ENCODE assay signal across 42 mouse cellular contexts in the genomic region with DNA sequence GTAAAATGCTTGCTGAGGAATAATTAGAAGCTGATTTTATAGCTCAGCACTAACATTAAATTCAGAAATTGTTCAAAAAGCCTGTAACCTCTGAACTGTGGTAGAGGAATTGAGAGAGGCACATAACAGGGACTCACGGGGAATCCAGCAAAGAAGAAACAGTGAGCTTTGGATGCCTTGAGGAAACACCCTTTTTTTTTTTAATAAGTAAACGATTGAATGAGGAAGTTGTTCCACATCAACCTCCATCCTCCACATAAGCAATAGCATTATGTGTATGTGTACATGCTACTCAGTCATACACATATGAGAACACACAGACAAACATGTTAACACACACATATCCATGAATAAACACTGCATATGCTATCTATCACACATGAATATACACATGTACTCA. TPM values are rescaled to one million over a fixed set of nuclear protein-coding genes. Genes with fewer than 3 reads are reported as not detected.
"Had no signal": no experiment of that assay in that cellular context is flagged by ENCODE, and none has a peak within 500 bp of the region (broad histone marks: within the 10 kb centered on the region; RNA-seq: fewer than 3 reads in every experiment).

No protein-coding gene starts in this region.

- H3K36me3 ChIP-seq: heart, embryonic 10.5 days; heart, embryonic 12.5 days; hindbrain, embryonic 10.5 days; hindbrain, embryonic 12.5 days; intestine, embryonic 15.5 days; kidney, embryonic 15.5 days; limb, embryonic 13.5 days; limb, embryonic 15.5 days had no signal

- H3K4me2 ChIP-seq: heart, embryonic 12.5 days; hindbrain, embryonic 12.5 days; hindbrain, embryonic 14.5 days; intestine, embryonic 15.5 days; kidney, embryonic 15.5 days; limb, embryonic 13.5 days; limb, embryonic 15.5 days had no signal

- H3K9me3 ChIP-seq: intestine, embryonic 15.5 days had no signal

- H3K27ac ChIP-seq: gastrocnemius, adult 2 months; heart, embryonic 10.5 days; hindbrain, embryonic 10.5 days; hindbrain, embryonic 12.5 days; hindbrain, embryonic 14.5 days; intestine, embryonic 15.5 days; kidney, embryonic 15.5 days; kidney, postnatal 0 days; limb, embryonic 13.5 days; limb, embryonic 15.5 days had no signal

- H3K4me3 ChIP-seq: gastrocnemius, adult 2 months; heart, embryonic 10.5 days; heart, embryonic 12.5 days; hindbrain, embryonic 10.5 days; hindbrain, embryonic 12.5 days; intestine, embryonic 15.5 days; kidney, embryonic 15.5 days; limb, embryonic 13.5 days; limb, embryonic 15.5 days had no signal

- H3K27me3 ChIP-seq: heart, embryonic 12.5 days; hindbrain, embryonic 12.5 days; intestine, embryonic 15.5 days; kidney, embryonic 15.5 days; limb, embryonic 13.5 days; limb, embryonic 15.5 days had no signal

- H3K9ac ChIP-seq: heart, embryonic 12.5 days; hindbrain, embryonic 12.5 days; hindbrain, embryonic 14.5 days; intestine, embryonic 15.5 days; kidney, embryonic 15.5 days; limb, embryonic 13.5 days; limb, embryonic 15.5 days had no signal

- H3K4me1 ChIP-seq: heart, embryonic 10.5 days; heart, embryonic 12.5 days; hindbrain, embryonic 10.5 days; hindbrain, embryonic 12.5 days; intestine, embryonic 15.5 days; kidney, embryonic 15.5 days; limb, embryonic 13.5 days; limb, embryonic 15.5 days had no signal

- DNase-seq: gastrocnemius, adult 2 months; gastrocnemius, postnatal 10 days; gastrocnemius, postnatal 25 days; heart, adult 18-20 months; heart, postnatal 10 days; heart, postnatal 4 days; kidney, adult 18-20 months; kidney, adult 8-10 months; kidney, postnatal 14 days; kidney, postnatal 36 days; layer of hippocampus, adult 9-11 months; layer of hippocampus, postnatal 36 days; left cerebral cortex, postnatal 4 days had no signal

- ATAC-seq: forebrain, embryonic 16.5 days; hindbrain, embryonic 16.5 days; inflammation-experienced regulatory T-cells, adult 6 months; intestine, embryonic 15.5 days; intestine, postnatal 0 days had no signal

RNA-seq across cellular contexts. Expression of gene Sult2a8, which starts 8.5 kb away (rescaled TPM):
- total RNA-seq: gastrocnemius, adult 2 months; gastrocnemius, postnatal 10 days; gastrocnemius, postnatal 25 days; granulocyte monocyte progenitor cell, adult 5-6 weeks; heart, adult 18-20 months; heart, adult 8-10 months; heart, postnatal 10 days; heart, postnatal 25 days; heart, postnatal 4 days; layer of hippocampus, adult 18-20 months; layer of hippocampus, adult 8-10 months; layer of hippocampus, postnatal 36 days; left cerebral cortex, adult 18-20 months; left cerebral cortex, adult 8-10 months; left cerebral cortex, postnatal 10 days; left cerebral cortex, postnatal 25 days; left cerebral cortex, postnatal 4 days had no signal
- polyA plus RNA-seq: forebrain, embryonic 16.5 days; frontal cortex, adult 2 months; heart, embryonic 12.5 days; heart, embryonic 14.5 days; heart, embryonic 16.5 days; hindbrain, embryonic 10.5 days; hindbrain, embryonic 12.5 days; hindbrain, embryonic 14.5 days; hindbrain, embryonic 16.5 days; inflammation-experienced regulatory T-cells, adult 6 months; intestine, postnatal 0 days; kidney, postnatal 0 days; large intestine, adult 2 months; limb, embryonic 11.5 days; limb, embryonic 13.5 days; limb, embryonic 15.5 days had no signal

RNA-seq across cellular contexts. Expression of gene Sult2a7, which starts 56.0 kb away (rescaled TPM):
- total RNA-seq: gastrocnemius, adult 2 months; gastrocnemius, postnatal 10 days; gastrocnemius, postnatal 25 days; gastrocnemius, postnatal 4 days; granulocyte monocyte progenitor cell, adult 5-6 weeks; heart, adult 18-20 months; heart, adult 8-10 months; heart, postnatal 10 days; heart, postnatal 25 days; heart, postnatal 4 days; layer of hippocampus, adult 18-20 months; layer of hippocampus, adult 8-10 months; layer of hippocampus, postnatal 36 days; left cerebral cortex, adult 18-20 months; left cerebral cortex, adult 8-10 months; left cerebral cortex, postnatal 10 days; left cerebral cortex, postnatal 25 days; left cerebral cortex, postnatal 4 days had no signal
- polyA plus RNA-seq: forebrain, embryonic 16.5 days; frontal cortex, adult 2 months; heart, embryonic 10.5 days; heart, embryonic 12.5 days; heart, embryonic 14.5 days; heart, embryonic 16.5 days; hindbrain, embryonic 10.5 days; hindbrain, embryonic 12.5 days; hindbrain, embryonic 14.5 days; hindbrain, embryonic 16.5 days; inflammation-experienced regulatory T-cells, adult 6 months; intestine, embryonic 15.5 days; intestine, postnatal 0 days; kidney, embryonic 15.5 days; kidney, postnatal 0 days; large intestine, adult 2 months; limb, embryonic 11.5 days; limb, embryonic 13.5 days; limb, embryonic 15.5 days had no signal
